Mouse (Mus musculus) bone marrow macrophage, adult 2 months (primary cell): ENCODE results near the gene Farp1.

Experiments used
- CTCF ChIP-seq: IDR thresholded peaks from 2 replicates; pipeline ENCODE4 v1.5.1; 2012; ENCODE audit warnings: low read depth, mild to moderate bottlenecking, low read length, moderate library complexity
- POLR2A ChIP-seq: IDR thresholded peaks from 2 replicates; pipeline ENCODE4 v1.6.1; 2012; ENCODE audit warnings: mild to moderate bottlenecking, low read depth, low read length, borderline replicate concordance

DNA sequence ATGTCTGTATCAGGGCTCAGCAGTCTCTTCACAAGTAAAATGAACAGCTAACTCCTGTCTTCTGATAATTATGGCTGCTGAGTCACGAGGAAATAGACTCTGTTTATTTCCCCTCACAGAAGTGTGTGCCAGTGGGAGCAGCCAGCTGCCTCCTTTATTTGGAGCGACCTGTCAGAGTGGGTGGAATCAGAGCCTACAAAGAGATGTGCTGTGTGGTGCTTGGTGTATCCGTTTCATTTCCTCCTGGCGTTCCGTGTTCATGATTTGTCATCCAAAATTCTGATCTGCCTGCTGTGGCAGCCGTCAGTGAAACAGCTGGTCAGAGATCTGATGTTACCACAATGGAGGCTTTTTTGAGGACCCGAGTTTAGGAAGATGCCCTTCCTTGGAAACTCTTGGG is 47.3 kb downstream of the Farp1 start:
- TF ChIP-seq CTCF (no peak), POLR2A (no peak)
